Mouse (Mus musculus) telencephalon, adult 2 months (tissue): ENCODE measurements around the gene Zfp512b.

Experiments used
- DNase-seq: peaks from one replicate; pipeline ENCODE4 v3.0.0-alpha.2; 2011; ENCODE audit warnings: low read depth, low spot score

Zfp512b gene

GRCm38 (mm10) chr2:181592231-181593041, at the start of gene Zfp512b:
Gene Zfp512b (minus strand): TSS chr2:181592803.
- DNase-seq, result no peak

DNA sequence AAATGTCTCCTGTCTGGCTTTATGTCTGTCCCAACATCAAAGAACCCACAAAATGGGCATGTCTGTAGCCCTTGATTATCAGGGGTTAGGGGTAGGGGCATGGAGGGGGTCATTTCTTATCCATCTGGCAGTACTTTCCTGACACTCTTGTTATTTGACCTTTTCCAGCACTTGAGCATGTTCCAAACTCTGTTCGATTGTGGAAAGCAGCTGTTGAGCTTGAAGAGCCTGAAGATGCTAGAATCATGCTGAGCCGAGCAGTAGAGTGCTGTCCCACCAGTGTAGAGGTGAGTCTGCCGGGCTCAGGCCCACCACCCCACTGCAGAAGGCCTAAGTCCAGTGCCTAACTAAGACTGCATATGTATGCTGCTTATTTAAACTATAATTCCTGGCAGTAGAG, 43.3 kb upstream of the Zfp512b start:
- DNase-seq, result no peak

DNA sequence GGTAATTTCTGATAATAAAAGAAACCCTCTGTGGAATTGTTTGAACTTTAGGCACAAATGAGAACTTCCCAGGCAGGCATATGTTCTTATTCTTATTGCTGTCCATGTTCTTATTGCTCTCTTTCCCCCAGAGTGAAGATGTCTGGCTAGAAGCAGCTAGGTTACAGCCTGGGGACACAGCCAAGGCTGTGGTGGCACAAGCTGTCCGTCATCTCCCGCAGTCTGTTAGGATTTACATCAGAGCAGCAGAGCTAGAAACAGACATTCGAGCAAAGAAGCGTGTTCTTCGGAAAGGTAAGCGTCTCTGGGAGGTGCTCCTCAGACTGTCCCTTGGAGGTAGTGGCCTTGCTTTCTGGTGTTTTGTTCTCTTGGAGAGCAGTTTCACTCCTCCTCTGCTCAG, 40.0 kb upstream of the Zfp512b start:
- no peak for DNase-seq

- no peak for DNase-seq
Measured at GRCm38 (mm10) chr2:181628471-181628870, 35.9 kb upstream of the Zfp512b start.

DNA sequence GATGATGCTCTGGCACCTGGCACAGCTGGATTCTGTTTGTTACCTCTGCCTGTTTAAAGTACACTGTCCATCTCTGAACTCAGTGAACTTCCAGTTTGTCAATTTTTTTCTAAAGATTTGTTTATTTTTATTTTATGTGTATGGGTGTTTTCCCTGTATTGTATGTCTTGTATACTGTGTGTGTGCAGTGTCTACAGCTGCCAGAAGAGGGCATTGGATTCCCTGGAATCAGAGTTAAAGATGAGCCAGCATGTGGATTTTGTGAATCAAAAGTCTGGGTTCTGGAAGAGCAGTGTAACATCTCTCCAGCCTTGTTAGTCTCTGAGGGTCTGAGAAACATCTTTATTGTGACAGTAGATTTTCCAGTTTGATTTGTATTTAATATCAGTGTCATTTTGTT, 30.8 kb upstream of the Zfp512b start:
- DNase-seq, result no peak

GRCm38 (mm10) chr2:181618761-181619495, 26.3 kb upstream of the Zfp512b start:
- DNase-seq, result no peak

- no peak for DNase-seq
Measured at GRCm38 (mm10) chr2:181602367-181602766, 9.8 kb upstream of the Zfp512b start.

DNA sequence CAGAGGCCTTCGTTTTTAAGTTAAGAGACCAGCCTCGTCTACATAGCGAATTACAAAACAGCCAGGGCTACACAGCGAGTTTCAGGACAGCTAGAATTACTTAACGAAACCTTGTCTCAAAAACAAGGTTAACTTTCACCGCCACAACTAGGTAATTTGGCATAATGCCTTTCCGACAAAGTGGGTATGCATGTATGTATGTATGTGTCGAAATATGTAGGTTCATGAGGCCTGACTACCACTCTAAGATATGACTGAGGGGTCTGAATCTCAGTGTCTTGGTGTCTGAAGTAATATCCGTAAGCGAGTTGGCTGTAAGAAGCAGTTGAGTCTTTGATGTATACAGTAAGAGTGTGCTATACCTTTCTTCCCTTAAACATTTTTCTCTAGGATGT, 9.1 kb upstream of the Zfp512b start:
- no peak for DNase-seq

- DNase-seq, result peak; percentile 97
Measured at GRCm38 (mm10) chr2:181600828-181601750, 8.5 kb upstream of the Zfp512b start.

- DNase-seq, result no peak
Measured at GRCm38 (mm10) chr2:181600226-181600758, 7.7 kb upstream of the Zfp512b start.

DNA sequence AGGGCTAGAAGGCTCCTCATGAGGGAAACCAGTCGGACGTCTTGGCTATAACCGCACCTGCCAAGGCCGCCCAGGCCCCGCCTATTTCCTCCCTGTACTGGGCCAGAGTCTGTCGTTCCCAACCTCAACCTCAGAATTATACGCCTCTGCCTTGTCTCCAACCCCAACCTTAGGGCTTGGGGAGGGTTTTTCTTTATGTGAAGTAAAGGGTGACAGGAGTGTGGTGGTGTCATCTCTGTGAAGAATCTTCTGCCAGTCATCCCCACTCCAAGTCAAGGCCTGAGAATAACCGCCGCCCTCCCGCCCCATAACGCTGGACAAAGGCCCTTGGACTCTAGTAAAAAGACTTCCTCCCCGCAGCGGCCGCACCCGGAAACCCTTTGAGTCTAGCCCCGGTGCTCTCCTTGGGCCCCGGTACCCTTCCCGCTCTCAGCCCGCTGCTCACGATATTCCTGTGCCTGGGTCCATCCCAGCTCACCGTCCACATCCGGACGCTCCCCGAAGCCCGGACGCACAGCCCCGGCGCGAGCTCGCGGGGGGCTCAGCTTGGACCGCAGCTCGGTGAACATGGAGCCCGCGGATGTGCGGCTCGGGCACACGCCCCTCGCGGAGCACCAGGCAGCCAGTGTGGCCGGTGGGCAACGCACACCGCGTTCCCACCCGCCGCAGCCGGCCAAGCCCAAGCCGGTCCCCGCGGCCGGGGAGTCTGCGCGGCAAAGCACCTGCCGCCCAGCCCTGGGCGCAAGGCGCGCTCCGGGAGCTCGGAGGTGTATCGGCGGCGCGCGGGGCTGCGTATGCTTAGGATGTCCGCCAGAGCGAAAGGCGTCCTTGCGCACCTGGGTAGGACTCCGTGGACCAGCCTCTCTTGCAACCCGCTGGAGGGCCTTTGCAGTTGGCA, 6.1 kb upstream of the Zfp512b start, which contains the start of gene Samd10:
Gene Samd10 (minus strand): TSS at position 759 of the 898 bp plus-strand sequence.
- no peak for DNase-seq

DNA sequence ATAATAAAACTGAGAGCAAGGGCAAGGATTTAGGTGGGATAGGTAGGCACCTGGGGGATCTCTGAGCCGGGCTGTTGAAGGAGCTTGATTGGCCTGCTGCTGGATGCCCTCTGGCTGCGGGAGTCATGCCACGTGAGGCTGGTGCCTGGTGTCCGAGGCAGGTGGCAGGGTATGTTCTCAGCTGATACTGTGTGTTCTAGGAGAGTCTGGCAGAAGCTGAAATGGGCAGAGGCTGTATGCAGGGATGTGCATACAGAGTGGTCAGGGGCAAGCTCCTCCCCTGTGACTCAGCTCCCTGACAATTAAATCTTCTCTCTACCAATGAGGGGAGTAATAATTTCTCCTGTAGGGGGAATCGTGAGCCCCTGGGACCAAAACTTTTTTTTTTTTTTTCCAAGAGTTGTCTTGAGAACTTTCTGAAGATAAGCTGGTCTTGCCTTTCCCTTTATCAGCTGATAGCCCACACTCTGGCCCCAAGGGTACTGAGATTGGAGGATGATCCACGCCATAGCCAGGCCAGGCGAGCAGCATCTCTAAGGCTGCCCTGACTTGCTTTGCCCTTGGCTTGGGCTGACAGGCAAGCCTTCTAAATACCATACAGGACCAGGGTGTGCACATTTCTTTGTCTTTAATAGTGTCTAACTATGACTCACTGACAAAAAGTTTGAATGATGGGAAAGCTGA, 4.9 kb upstream of the Zfp512b start:
- no peak for DNase-seq

GRCm38 (mm10) chr2:181596221-181596960, 3.8 kb upstream of the Zfp512b start:
- DNase-seq, result no peak

DNA sequence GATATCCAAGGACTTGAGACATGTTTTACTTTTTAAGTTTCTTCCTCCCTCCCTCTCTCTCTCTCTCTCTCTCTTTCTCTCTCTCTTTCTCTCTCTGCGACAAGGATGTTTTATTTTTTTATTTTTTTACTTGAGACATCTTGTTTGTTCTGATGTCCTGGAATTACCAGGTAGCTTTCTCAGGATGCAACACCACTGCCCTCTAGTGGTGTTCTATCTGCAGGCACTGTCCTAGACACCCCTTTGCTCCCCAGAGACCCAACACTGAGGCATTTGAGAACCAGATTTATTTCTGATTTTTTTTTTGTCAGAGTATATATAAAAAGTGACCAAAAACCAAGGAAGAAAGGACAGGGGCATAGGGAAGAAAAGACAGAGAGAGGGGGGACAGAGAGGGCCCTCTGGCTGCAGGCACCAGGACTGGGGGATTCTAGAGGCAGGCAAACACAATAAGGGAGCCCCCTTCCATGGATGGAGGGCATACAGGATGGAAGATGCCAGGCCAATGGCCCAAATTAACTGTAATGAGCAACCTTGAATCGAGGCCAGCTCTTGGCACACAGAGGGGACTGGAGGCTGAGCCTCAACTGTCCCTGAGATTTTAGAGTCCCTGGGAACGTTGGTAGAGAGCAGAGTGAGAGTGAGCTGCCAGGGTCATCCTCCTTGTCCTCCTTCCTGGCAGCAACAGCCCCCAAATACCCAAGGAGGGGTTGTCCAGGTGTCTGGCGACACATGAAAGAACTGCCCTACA, 2.5 kb upstream of the Zfp512b start:
- no peak for DNase-seq

DNA sequence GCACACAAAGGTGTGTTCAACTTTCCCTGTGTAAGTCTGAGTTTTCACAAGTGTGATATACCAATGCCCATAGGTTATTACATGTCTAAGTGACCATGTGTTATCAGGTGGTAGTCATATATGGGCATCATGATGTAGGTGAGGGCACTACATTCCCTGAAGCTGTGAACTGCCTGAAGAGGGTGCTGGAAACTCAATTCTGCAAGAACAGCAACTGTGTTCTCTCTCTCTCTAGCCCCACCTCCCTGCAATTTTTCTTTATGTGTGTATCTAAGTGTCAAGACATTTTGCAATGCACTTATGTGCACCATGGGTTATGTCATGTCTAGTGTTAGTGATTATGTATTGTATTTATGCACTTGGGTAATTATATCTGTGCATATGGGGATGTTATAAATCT, 1.3 kb upstream of the Zfp512b start:
- DNase-seq, result no peak

DNA sequence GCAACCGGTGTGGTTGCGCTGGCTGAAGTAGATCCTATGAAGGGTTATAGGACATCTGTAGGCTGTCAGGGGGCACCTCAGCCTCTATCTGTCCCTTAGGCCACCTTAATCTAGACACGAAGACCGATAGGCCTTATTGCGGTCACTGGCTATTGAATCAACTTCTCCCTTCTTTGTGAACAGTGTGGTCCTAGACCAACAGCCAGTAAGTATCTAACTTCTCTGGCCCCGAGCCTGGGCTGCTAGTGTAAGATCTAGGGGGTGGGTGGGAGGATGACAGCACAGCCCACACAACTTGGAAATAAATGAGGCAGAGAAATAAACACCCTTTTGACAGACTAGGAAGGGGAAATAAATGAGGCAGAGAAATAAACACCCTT, 429 bp upstream of the Zfp512b start:
- no peak for DNase-seq

DNA sequence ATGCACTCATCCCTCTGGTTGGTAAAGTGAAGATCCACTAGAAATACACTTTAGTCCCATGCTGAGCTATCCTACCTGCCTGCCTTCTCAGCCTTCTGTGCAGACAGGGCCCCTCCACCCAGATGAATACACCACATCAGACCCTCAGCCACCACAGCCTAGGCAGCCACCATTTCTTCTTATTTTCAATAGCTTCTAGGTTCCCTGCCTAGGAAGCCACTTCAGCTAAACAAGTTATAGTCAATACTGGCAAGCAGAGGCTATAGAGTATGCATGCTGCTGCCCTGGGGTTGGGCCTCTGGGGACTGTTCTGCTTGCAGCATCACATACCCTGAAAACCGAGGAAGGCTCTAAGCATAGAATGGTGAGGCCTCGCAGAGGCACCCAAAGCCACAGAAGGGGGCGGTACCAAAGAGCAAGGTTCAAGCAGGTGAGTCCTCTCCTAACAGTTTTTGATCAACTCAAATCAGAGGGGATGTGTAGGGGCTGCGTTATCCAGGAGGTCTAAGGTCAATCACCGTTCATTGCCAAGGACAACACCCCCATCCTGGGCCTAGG, 996 bp downstream of the Zfp512b start, which contains the start of gene Prpf6:
Gene Prpf6 (plus strand): TSS at position 341 of the 558 bp plus-strand sequence.
- no peak for DNase-seq

DNA sequence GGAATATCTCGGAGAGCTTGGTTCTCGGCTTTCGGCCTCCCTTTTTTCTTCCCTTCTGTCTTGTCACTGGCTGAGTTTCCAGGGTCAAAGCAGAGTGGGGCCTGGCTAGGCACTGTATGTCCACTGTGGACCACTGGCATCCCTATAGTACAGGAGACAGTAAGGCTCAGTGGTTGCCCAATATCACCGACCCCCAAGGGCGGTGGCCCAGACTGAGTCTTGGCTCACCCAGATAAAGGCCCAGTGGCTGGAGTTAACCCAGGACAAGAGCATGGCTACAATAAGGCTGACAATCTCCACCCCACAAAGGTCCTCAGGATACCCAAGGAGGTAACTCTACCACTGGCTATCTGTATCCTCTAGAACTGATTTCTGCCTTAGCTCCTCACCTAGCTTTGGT, 2.1 kb downstream of the Zfp512b start:
- DNase-seq, result no peak
